Mouse (Mus musculus) embryonic facial prominence, embryonic 14.5 days (tissue): ENCODE measurements at regions not wholly inside any gene's neighbourhood (a gene's known extent, or its start where the extent isn't known, plus 50 kb on each side); places are given as distances from the start of the nearest gene placed in this dataset.

Experiments used
- ATAC-seq: fragments of 200-750 bp; cut with Nextera tagmentation; 2 replicates; pipeline ENCODE4 v1.8.0; 2017; ENCODE audit warnings: low read depth, moderate number of reproducible peaks, moderate TSS enrichment
- DNase-seq: peaks from one replicate; pipeline ENCODE4 v3.0.0-alpha.2; 2015; ENCODE audit warnings: low spot score
- H3K27ac ChIP-seq: fragments of 300-500 bp; sonication (generic); replicated peaks from 2 replicates; pipeline ENCODE4 v1.5.1; 2014; ENCODE audit warnings: low read depth, mild to moderate bottlenecking, low read length, moderate library complexity
- H3K27me3 ChIP-seq: fragments of 300-500 bp; sonication (generic); replicated peaks from 2 replicates; pipeline ENCODE4 v1.6.1; 2014; ENCODE audit warnings: low read length; ENCODE audit not compliant: control insufficient read depth, insufficient read depth
- H3K36me3 ChIP-seq: fragments of 300-500 bp; sonication (generic); 2 replicates; pipeline ENCODE4 v1.6.1; 2014; ENCODE audit warnings: low read length, mixed read lengths; ENCODE audit not compliant: control insufficient read depth, insufficient read depth
- H3K4me1 ChIP-seq: fragments of 300-500 bp; sonication (generic); 2 replicates; pipeline ENCODE4 v1.6.1; 2014; ENCODE audit warnings: antibody characterized with exemption, low read length; ENCODE audit not compliant: control insufficient read depth, insufficient read depth
- H3K4me2 ChIP-seq: fragments of 300-500 bp; sonication (generic); 2 replicates; pipeline ENCODE4 v1.6.1; 2014; ENCODE audit warnings: low read depth, mild to moderate bottlenecking, low read length, moderate library complexity, mixed read lengths
- H3K4me3 ChIP-seq: fragments of 300-500 bp; sonication (generic); 2 replicates; pipeline ENCODE4 v1.5.1; 2014; ENCODE audit warnings: low read depth, mild to moderate bottlenecking, low read length
- H3K9ac ChIP-seq: fragments of 300-500 bp; sonication (generic); 2 replicates; pipeline ENCODE4 v1.6.1; 2014; ENCODE audit warnings: low read depth, mild to moderate bottlenecking, low read length, moderate library complexity, mixed read lengths
- H3K9me3 ChIP-seq: fragments of 300-500 bp; sonication (generic); 2 replicates; pipeline ENCODE4 v1.6.1; 2016; ENCODE audit warnings: low read length; ENCODE audit not compliant: control insufficient read depth
- WGBS: fragments of 180-500 bp; shearing (Covaris S2); extraction: QIAGEN DNeasy Blood & Tissue Kit; methylation state at CpG from one replicate; pipeline ENCODE4 v1.1.7; 2014; 5-methylcytosine and 5-hydroxymethylcytosine counted together

GRCm38 (mm10) chr11:64833786-64834185 lies 145.1 kb upstream of the Elac2 start:
- Histone ChIP-seq H3K27ac (no peak overlapping the region), H3K9me3 (no peaks in the 10 kb centered on the region), H3K4me3 (no peak overlapping the region), H3K9ac (no peak overlapping the region), H3K27me3 (no peaks in the 10 kb centered on the region), H3K36me3 (no peaks in the 10 kb centered on the region), H3K4me2 (no peak overlapping the region), H3K4me1 (peaks cover 24% of the 10 kb centered on the region)
- DNase-seq (peak; percentile 32), ATAC-seq (no peak)
- WGBS, result 42% methylated on average over 3 of the region's 3 CpGs

- no peak overlapping the region for H3K27ac ChIP-seq
- ATAC-seq, result no peak
- no peak for DNase-seq
- H3K4me2 ChIP-seq, result no peak overlapping the region
- peaks cover 20% of the 10 kb centered on the region for H3K4me1 ChIP-seq
- no peaks in the 10 kb centered on the region for H3K9me3 ChIP-seq
- no peaks in the 10 kb centered on the region for H3K36me3 ChIP-seq
- WGBS, result 76% methylated on average over 8 of the region's 8 CpGs
- H3K27me3 ChIP-seq, result no peaks in the 10 kb centered on the region
- no peak overlapping the region for H3K4me3 ChIP-seq
- no peak overlapping the region for H3K9ac ChIP-seq
These were observed 142.1 kb upstream of the Elac2 start for GRCm38 (mm10) chr11:64836771-64837170.

DNA sequence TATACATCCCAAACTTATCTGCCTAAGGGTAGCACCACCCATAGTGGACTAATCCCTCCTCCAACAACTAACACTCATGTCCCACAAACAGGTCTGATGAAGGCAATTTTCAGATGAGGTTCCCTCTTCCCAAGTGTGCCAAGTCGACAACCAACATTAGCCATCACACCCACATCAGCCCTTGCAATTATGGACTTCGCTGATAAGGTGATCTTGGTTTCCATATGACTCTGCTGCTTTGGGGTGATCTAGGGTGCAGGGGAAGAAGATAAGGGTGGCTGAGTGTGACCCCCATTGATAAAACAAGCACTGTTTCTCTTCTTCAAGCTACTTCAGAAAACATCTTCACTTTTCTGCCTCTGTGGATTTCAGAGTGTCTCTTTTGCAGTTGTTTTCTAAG lies 137.7 kb upstream of the Elac2 start:
- Histone ChIP-seq H3K4me2 (no peak overlapping the region), H3K9ac (no peak overlapping the region), H3K27ac (no peak overlapping the region), H3K27me3 (no peaks in the 10 kb centered on the region), H3K9me3 (no peaks in the 10 kb centered on the region), H3K36me3 (no peaks in the 10 kb centered on the region), H3K4me3 (no peak overlapping the region), H3K4me1 (no peaks in the 10 kb centered on the region)
- no peak for ATAC-seq
- 94% methylated on average over 2 of the region's 2 CpGs for WGBS
- DNase-seq, result no peak

DNA sequence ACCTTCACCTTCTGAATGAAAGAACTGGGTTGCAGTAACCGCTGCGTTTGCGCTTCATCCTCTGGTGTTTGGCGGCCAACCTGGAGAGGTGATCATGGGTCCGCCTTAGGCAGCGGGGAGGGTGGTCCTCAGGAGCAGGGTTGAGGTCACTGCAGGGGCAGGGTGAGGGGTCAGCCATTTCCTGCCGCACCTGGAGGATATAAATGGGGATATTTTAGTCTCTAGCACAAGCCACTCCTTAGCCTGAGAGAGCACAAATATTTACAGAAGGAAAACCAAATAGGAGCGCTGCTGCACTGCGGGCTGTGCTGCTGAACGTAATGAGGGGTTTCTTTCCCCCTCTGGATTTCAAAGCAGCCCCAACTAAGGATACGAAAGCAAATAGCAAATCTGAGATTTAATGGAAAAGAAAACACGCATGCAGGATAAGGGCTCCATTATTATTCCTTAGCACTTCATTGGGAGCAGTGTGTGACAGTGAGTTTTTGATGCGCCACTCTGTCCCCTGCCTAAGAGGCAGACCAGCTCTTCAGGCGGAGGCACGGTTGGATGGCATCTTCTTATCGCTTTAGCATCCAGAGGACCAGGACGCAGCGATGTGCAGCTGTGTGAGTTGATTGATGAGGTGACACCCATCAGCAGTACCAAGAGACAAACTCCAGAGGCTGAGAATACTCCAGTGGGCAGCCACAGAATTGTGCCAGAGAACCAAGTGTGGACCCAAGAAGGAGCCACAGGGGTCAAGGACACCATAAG lies 135.9 kb upstream of the Elac2 start:
- no peak overlapping the region for H3K4me2 ChIP-seq
- H3K4me3 ChIP-seq, result no peak overlapping the region
- no peaks in the 10 kb centered on the region for H3K4me1 ChIP-seq
- H3K27me3 ChIP-seq, result no peaks in the 10 kb centered on the region
- no peak for DNase-seq
- H3K9me3 ChIP-seq, result no peaks in the 10 kb centered on the region
- 57% methylated on average over 18 of the region's 18 CpGs for WGBS
- no peaks in the 10 kb centered on the region for H3K36me3 ChIP-seq
- no peak overlapping the region for H3K27ac ChIP-seq
- H3K9ac ChIP-seq, result no peak overlapping the region
- ATAC-seq, result no peak

DNA sequence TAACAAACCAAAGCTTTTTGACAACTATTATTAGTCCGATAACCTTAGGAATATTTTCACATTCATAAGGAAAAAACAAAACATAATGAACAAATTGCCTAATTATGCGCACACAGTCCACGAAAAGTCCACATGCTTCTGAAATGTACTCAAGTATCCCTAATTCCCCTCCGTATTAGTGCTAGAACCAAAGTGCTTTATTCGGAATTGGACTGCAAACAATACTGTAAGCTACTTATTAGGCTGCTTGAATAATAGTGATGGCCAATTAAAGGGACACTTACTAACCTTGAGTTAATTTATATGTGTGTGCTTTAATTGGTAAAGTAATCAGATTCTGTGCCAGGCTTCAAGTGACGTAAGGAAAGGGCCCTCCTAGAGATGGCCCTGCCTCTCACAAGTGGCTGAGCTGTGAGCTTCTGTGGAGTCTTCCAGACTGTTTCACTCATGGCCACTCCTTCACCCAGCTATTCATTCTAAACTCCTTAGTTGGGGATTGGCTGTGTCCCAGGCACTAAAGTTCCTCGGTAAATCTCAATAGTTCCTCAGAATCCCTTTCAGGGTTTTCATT lies 132.2 kb upstream of the Elac2 start:
- Histone ChIP-seq H3K9me3 (no peaks in the 10 kb centered on the region), H3K4me1 (no peaks in the 10 kb centered on the region), H3K4me3 (no peak overlapping the region), H3K9ac (no peak overlapping the region), H3K36me3 (no peaks in the 10 kb centered on the region), H3K27me3 (no peaks in the 10 kb centered on the region), H3K27ac (no peak overlapping the region), H3K4me2 (no peak overlapping the region)
- no peak for DNase-seq
- no peak for ATAC-seq
- WGBS, result 87% methylated on average over 7 of the region's 7 CpGs

DNA sequence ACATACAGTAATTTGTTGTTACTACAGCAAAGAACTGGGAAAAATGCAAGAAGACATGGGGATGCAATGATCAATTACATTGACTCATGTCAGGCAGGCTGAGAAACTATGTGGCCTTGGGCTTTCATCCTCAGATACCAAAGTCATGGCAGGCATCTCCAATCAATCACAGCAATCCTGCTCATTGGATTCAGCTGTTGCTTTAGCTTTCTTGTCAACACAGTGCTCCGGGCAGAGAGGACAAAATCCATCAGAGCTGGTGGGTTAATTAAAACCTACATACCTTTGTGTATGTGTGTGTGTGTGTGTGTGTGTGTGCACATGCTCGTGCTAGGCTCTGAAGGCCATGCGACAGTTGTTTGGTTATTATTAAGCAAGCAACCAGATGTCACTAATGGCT lies 119.2 kb upstream of the Elac2 start:
- Histone ChIP-seq H3K4me1 (no peaks in the 10 kb centered on the region), H3K36me3 (no peaks in the 10 kb centered on the region), H3K27ac (no peak overlapping the region), H3K9me3 (no peaks in the 10 kb centered on the region; the same call in 1 of the 2 replicates), H3K9ac (no peak overlapping the region), H3K4me2 (no peak overlapping the region), H3K4me3 (no peak overlapping the region), H3K27me3 (no peaks in the 10 kb centered on the region)
- WGBS, result 47% methylated on average over 3 of the region's 3 CpGs
- ATAC-seq (no peak), DNase-seq (peak; percentile 14)

GRCm38 (mm10) chr11:64880674-64881073 lies 98.2 kb upstream of the Elac2 start:
- Histone ChIP-seq H3K9me3 (no peaks in the 10 kb centered on the region), H3K27ac (no peak overlapping the region), H3K9ac (no peak overlapping the region), H3K4me2 (no peak overlapping the region), H3K27me3 (no peaks in the 10 kb centered on the region), H3K4me1 (no peaks in the 10 kb centered on the region), H3K36me3 (no peaks in the 10 kb centered on the region), H3K4me3 (no peak overlapping the region)
- DNase-seq, result peak; percentile 19
- 45% methylated on average over 8 of the region's 8 CpGs for WGBS
- ATAC-seq, result no peak

DNA sequence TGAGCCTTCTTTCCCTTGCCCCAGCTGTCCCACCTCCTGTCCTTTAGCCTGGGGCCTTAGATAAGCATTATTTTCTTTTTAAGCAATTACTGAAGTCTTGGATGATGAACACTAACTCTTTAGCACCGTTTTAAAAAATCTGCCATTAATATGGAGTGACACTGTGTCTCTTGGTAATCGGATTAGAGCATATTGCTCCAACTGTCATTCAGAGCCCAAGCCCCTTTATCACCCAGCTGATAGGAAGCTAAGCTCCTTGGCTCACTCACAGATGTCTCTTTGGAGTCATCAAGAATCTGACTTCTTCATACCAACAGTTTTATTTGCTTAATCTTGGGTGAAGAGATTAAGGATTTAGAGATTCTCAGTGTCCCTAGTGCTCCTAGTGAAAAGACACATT lies 94.3 kb upstream of the Elac2 start:
- no peak overlapping the region for H3K9ac ChIP-seq
- no peak overlapping the region for H3K4me3 ChIP-seq
- H3K4me2 ChIP-seq, result no peak overlapping the region
- H3K4me1 ChIP-seq, result no peaks in the 10 kb centered on the region
- no peaks in the 10 kb centered on the region for H3K36me3 ChIP-seq
- ATAC-seq (no peak), DNase-seq (no peak)
- no peaks in the 10 kb centered on the region for H3K27me3 ChIP-seq
- H3K27ac ChIP-seq, result no peak overlapping the region
- WGBS, result 44% methylated on average over 2 of the region's 2 CpGs
- no peaks in the 10 kb centered on the region for H3K9me3 ChIP-seq
